Mouse (Mus musculus) heart, postnatal 14 days (tissue): Measurements from ENCODE around the gene Sec11a. TPM values are rescaled to one million over a fixed set of nuclear protein-coding genes. Genes with fewer than 3 reads are reported as not detected.
"Not testable (repeated sequence)": the region's sequence is repeated elsewhere in the genome, so short reads cannot be mapped to it uniquely, and the experiment has no call there.

Experiments
- DNase-seq, 2 experiments: peaks; one replicate each; pipeline ENCODE4 v3.0.0; 2021 to 2022
- intact Hi-C: fragments of 180-260 bp; cut with DNase I; formaldehyde crosslinking; loops from one replicate; pipeline ENCODE4 v1.15.1; 2025
- total RNA-seq, 2 experiments: library from RNA; stranded (reverse); gene quantifications; 2 replicates each; pipeline ENCODE4 v1.2.3; 2021

The Sec11a gene
- total RNA-seq, 2 experiments from 2014 or later, result 50.2 to 61.5 TPM

DNA sequence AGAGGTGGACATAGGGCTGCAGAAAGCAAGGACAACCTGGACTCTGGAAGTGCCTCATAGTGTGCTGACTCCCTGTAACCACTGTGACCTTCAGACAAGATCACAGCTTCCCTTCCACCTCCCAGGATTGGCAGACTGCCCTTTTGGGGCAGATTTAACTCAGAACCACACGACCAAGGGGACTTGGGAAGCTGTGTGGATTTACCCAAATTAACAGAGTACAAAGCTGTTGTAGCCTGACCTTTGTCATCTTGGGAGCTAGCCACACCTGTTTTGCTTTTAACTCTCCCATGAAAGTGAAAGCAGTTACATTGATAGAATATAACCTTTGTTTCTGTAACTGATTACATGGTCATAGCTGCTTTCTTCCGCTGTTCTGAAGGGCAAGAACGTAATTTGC is 23.3 kb upstream of the Sec11a start:
- intact Hi-C loops, result no loop called here
- peak in 1 of 2 experiments; percentile 20 for DNase-seq

DNA sequence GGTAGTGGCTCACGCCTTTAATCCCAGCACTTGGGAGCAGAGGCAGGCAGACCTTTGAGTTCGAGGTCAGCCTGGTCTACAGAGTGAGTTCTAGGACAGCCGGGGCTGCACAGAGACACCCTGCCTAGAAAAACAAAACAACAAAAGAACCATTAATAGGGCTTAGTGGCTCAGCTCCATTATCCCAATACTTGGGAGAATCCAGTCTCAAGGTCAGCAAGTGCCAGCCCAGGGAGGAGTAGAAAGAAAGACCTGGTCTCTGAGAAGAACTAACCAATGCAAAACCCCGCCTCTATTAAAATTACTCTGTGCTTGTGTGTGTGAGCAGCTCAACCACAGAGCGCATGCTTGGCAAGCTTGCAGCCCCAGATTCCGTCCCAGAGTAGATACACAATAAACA is 15.2 kb upstream of the Sec11a start:
- intact Hi-C loops, result no loop called here
- DNase-seq, result no peak

DNA sequence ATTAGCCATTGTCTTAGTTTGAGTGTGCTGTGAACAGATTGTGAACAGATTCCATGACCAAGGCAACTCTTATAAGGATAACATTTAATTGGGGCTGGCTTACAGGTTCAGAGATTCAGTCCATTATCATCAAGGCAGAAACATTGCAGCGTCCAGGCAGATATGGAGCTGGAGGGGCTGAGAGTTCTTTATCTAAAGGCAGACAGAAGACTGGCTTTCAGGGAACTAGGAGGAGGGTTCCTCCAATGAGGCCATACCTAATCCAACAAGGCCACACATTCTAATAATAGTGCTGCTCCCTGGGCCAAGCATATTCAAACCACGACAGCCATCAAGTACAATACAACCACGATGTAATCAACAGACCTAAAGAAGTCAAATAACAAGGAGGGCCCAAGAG is 11.4 kb upstream of the Sec11a start:
- no peak for DNase-seq
- intact Hi-C loops, result no loop called here

DNA sequence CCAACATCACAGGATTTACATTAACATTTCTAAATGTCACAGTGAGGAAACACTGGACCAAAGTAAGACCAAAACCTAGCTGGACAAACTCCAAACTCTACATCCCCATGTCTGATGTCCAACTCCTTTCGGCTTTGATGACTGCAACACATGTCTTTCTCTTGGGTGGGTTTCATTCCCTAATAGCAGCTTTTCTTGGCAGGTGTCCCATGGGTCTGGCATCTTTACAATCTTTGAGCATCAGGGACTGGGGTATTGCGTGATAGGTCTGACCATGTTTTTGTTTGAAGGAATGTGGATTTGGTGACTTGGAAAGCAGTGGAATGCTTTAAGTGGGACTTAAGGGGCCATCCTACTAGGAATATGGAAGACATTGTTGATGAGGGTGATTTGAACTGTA is 9.3 kb upstream of the Sec11a start:
- DNase-seq, result no peak
- intact Hi-C loops, result no loop called here

DNA sequence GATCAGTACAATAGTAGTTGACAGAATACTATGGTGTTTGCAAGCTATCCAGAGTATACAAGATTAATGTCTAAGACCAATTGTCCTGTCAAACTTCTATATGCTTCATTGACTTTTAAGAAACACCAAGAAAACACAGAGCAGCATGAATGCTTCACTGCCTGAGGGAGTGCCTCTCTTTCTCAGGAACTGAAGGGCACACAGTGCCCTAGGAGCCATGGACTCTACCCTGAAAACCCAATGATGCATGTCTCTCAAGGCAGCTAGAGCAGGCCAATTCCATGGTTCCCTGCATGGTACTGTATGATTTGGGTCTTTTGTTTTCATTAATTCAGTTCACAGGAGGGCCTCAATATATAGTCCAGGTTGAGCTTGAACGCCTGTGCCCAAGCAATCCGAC is 6.7 kb upstream of the Sec11a start:
- intact Hi-C loops, result no loop called here
- DNase-seq, result no peak

DNA sequence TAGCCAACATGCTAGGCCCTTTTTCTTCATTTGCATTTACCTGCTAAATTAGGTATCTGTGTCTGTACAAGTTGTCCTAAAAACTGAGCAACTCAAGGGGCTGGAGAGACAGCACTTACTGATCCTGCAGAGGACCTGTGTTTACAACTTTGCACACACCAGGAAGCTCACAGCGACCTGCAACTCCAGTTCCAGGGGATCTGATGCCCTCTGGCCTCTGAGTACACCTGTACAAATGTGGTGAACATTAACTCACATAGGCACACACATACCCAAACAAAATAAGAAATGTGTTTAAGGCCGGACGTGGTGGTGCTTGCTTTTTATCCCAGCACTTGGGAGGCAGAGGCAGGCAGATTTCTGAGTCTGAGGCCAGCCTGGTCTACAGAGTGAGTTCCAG is 4.6 kb upstream of the Sec11a start:
- DNase-seq, result no peak
- intact Hi-C loops, result no loop called here

DNA sequence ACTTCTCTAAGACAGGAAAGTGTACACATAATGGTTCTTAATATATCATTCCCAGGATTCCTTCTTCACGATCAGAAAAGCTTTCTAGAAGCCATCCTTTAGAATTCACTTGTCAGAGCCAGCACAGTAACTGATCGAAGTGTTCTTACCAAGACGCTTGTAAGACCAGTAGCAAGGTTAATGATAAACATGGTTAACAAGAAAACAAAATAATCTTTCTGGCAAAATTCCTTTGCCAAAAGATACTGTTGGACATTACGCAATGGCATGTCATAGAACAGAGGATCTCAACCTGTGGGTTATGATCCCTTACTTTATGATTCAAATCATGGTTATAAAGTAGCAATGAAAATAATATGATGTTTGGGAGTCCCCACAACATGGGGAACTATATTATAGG is 3.9 kb upstream of the Sec11a start:
- DNase-seq, result no peak
- intact Hi-C loops, result no loop called here

DNA sequence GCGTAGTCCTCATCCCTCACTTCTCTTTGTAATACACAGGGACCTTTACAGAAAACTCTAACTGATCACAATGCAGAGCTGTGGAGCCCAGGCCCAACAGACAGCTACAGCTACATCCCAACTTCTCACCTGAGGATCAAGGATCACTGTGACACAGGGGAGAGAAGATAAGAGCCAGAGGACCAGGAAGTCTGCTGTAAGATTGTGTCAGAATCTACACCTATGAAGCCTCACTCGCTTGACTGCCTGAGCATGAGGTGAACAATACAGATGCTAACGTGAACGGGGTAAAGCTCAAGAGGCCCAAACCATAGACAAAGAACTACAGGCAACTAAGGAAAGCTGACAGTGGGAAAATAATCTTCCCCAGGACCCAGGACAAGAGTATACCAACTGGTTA is 7.8 kb downstream of the Sec11a start:
- intact Hi-C loops, result no loop called here
- DNase-seq, result no peak

DNA sequence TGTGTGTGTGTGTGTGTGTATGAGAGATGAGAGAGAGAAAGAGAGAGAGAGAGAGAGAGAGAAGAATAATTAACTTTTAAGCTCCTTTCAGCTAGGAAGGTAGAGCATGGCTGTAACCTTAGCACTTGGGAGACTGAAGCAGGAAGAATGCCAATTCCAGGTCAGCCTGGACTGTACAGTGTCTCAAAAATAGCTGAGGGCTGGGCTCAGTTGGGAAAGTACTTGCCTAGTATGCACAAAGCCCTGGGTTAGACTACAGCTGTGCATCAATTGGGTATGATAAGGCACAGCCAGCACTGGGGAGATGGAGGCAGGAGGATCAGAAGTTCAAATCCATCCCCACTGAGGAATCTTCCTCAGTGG is 10.3 kb downstream of the Sec11a start:
- DNase-seq, intact Hi-C loops: not testable (repeated sequence)

DNA sequence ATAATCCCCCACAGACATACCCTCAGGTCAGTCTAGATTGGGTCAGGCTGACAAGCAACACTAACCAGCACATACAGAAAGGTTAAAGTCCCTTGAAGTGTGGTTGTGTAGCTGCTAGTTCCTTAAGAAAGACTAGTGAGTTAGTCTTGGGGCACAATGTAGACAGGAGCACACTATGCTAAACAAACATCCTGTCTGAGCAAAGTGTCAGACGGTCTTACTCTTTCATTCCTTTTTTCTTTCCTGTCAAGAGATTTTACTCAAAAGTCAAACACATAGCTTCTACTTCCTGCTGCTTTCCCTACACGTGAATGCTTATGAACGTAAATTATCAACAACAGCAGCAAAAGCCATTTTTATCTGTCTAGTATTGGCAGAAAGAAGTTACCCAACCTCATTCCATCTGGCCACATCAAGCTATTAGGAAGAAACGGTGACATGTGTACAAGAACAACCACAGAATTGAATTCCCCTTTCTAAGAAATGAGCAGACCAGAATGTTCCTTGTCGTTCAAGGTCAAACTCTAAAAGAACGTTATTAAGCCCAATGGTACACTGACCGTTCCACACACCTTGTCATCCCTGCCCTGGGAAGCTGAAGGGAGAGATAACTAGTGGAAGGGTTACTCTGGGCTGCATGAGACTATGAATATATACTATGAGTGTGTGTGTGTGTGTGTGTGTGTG is 10.8 kb downstream of the Sec11a start:
- intact Hi-C loops, result not testable (repeated sequence)

DNA sequence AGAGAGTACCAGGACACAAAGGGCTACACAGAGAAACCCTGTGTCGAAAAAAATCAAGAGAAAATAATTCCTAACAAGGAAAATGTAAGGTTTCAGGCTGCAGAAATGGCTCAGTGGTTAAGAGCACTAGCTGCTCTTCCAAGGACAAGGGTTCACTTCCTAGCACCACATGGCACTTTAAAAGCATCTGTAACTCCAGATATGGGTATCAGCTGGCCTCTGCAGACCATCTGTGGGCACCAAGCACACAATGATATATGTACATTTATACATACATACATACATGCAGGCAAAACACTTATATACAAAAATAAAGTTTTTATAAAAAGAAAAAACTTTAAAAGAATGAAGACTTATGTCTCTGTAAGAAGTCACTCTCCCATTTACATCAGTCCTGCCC is 11.7 kb downstream of the Sec11a start:
- intact Hi-C loops, result no loop called here
- DNase-seq, result no peak

More for the DNA sequence above, 10.8 kb downstream of the Sec11a start:
- DNase-seq, result not testable (repeated sequence)

DNA sequence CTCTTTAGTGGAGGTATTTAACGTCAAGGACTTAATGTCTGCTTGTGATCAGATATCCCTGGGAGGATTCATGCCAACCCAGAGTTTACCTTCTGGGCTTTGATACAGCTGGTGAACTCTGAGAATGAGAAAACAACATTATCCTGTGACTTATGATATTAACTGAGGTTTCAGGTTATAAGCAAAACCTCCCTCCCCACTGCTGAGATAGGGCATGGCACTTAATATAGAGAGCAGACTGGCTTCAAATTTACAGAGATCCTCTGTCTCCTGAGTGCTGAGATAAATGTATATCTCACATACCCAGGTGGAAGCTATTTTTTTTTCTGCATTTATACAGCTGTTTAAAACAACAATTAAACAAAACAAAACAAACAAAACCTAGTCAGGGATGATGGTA is 14.8 kb downstream of the Sec11a start:
- intact Hi-C loops, result no loop called here
- DNase-seq, result no peak

DNA sequence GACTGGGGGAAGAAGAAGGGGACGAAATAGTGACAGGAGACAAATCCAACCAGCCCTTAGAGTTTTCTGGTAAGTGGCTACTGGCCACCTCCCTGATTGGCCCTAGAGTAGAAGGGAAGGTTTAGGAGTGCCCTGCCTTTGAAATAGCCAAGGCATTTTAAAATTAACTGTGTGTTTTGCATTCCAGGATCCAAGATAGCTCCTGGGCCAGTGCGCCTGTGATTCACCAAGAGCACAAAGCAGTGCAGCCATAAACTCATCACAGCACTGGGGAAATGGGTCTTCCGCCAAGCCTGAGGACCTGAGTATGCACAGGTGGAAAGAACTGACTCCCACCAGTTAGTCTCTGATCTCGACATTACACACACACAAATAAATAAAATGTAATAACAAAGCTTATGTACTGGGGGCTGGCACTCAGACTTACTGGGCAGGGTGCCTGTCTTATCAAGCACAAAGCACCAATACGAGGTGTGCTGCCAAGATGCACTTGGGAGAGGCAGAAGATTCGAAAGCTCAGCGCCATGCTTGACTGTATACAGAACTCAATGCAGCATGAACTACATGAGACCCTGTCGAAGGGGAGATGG is 15.9 kb downstream of the Sec11a start:
- DNase-seq, result peak; percentile 33 to 59
- intact Hi-C loops, result no loop called here

DNA sequence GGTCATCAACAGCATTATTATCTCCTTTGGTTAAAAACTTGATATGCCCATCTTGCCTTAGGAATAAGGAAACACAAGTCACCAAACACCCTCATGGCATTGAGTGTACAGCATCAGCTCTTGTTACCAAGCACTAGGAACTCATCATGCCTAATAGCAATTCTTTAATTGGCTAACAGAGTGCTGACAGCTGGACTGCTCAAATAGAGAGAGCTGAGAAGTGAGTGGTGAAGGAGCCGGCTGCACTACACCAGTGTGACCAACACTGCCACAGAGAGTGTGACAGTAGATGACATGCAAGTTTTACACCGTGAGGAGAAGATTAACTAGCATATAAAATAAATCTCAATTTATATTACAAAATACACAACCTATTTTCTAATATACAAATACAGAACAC is 24.4 kb downstream of the Sec11a start:
- intact Hi-C loops, result no loop called here
- peak in 1 of 2 experiments; percentile 27 for DNase-seq

DNA sequence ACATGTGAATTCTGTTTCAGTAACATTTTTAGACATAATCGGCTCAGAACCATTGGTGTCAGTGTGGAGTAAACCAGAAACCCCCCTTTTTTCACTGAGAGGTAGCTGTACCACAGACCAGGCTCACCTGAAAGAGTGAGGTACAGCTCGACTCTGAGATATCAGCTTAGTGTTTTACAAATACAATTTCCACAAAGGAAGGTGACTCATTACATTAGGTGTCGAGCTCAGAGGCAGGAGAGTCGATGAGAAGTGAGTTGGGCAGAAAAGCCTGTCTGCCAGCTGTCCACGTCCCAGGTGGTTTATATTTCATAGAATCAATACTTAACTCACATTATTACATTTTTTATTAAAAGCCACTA is 28.0 kb downstream of the Sec11a start:
- intact Hi-C loops, result no loop called here
- DNase-seq, result no peak

DNA sequence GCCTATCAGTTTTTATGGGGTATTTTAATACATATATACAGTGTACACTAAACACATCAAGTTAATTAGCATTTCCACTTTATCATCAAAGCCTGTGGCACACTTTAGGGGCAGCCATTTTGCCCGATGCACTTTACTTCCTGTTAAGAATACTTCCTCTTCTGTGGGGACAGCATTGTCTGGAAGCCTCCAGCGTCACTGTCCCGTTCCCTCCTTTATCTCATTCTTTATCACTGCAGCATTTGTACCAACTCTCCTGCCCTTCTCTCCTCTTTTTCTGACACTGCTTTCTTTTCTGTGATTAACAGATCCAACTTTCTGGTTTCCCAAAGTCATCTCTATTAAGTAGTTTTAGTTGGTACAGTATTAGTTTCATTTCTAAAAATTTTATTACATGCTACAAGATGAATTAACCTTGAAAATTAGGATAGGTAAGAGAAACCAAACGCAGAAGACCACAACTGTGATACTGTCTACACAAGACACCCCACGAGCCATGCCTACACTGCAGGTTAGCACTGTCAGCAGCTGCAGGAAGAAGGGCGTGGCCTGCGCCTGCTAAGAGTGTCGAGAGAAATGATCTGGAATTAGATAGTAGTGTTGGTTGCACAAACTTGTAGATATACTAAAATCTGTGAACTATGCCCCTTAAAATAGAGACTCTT is 28.5 kb downstream of the Sec11a start:
- no peak for DNase-seq
- intact Hi-C loops, result no loop called here

DNA sequence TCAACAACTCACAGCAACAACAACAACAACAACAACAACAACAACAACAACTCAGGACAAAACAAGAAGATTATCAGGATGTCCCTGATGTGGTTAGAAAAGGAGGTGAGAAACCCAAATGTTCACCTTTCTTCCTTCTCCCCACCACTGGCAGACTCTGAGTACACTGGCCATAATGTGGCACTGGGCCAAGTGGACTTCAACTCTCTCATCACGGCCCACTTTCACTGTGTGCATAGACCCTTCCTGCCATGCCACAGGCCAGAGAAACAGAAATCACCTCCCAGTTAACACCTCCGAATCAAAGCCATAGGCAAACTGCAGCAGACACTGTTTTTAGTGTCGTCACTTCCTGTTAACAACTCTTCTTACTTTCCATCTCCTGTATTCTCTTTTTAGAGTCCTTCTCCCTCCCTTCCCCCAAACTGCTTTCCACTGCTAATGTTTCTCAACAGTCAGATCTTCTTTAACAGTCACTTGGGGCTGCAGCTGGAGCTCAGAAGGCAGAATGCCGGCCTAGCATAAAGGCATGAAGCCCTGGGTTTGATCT is 29.6 kb downstream of the Sec11a start:
- no peak for DNase-seq
- intact Hi-C loops, result no loop called here

DNA sequence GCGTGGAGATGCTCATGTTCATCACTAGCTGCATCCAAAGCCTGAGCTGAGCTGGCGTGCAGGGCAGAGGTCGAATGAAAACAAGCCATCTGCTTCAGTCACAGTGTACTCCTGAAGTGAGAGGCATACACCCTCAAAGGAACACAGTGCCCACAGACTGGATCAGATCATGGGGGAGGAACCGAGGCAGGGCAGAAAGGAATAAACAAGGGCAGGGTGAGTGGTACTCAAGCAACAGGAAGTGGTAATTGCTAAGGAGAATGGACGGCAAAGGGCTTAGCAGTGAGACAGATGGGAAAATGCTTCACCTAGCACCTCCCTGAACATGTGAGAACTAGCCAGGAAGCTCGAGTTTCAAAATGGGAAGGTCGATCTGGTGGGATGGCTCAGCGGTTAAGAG is 35.1 kb downstream of the Sec11a start:
- intact Hi-C loops, result no loop called here

DNA sequence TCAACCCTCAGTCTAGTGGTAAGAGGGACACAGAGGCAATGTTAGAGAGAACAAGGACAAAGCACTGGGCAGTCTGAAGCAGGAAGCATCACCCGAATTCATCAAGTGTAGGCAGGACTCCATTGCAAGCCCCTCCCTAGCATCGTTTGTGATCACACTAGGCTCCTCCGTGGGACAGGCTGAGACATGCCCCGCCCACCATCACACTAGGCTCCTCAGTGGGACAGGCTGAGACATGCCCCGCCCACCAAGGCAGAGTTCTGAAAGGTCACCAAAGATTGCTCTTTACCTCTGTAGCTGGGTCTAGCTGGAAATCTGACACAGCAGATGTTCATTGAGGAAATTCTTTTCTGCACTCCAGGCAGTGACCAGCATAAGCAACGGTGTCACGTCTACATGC is 36.5 kb downstream of the Sec11a start:
- intact Hi-C loops, result no loop called here

More for the DNA sequence above, 35.1 kb downstream of the Sec11a start:
- DNase-seq, result no peak

DNA sequence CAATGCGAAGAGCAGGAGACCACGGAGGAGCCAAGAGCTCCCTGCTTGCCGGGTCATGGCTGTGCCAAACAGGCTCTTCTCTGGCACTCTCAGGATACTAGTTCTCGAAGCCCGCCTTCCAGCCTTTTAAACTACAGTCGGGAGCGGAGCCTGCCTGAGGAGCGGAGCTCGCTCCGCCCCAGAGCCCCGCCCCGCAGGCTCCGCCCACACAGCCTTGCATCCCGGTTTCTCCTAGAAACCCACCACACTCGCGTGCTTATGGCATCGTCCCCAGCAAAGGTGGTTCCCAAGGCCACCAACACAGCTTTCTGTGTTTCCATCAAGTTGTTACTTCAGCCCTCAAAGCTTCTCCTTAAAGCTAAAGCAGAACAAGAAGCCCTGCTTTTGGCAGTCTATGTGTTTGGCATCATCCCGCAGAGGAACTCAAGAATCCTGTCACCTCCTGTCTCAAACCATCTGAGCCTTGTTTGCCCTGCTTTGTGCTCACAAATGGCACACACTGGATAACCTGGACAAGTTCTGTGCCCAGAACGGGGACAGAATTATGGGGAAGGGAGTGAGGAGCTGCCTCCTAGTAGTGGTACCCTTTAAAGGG is 42.6 kb downstream of the Sec11a start, which contains the start of gene Nmb:
Gene Nmb, minus strand, starts transcription at position 156 of the 595 bp plus-strand sequence.
- peak; percentile 76 to 82 for DNase-seq
- intact Hi-C loops, result loop anchor here (5.0 kb wide), 2 partner anchors 42 to 87 kb away; partner anchors contain the start of genes Sec11a and Zfp592

More for the DNA sequence above, 36.5 kb downstream of the Sec11a start:
- no peak for DNase-seq
